Mouse (Mus musculus): Measurements from ENCODE around the gene Smyd1. TPM values are rescaled to one million over a fixed set of nuclear protein-coding genes. Genes with fewer than 3 reads are reported as not detected.
"Not testable (repeated sequence)": the region's sequence is repeated elsewhere in the genome, so short reads cannot be mapped to it uniquely, and the experiment has no call there.

Gene Smyd1
- polyA plus RNA-seq, 1 experiment: not detected

- H3K36me3 ChIP-seq (ENCODE audit: control insufficient read depth): no peaks in the 10 kb centered on the region
- H3K27me3 ChIP-seq (ENCODE audit: control insufficient read depth): no peaks in the 10 kb centered on the region
- no peak for TF ChIP-seq TAL1 (IDR thresholded peaks at IDR 0.05; ENCODE audit: low read length)
- TF ChIP-seq GATA1 (IDR thresholded peaks at IDR 0.05; ENCODE audit: low read length): peak; percentile 19; the same call in 1 of the 2 replicates
- H3K4me1 ChIP-seq (ENCODE audit: control insufficient read depth): peaks cover 32% of the 10 kb centered on the region
- H3K4me3 ChIP-seq (replicated peaks): peak overlapping the region; percentile 99
- no peaks in the 10 kb centered on the region for H3K9me3 ChIP-seq (ENCODE audit: control insufficient read depth, low read length)
These were observed 51.6 kb downstream of the Smyd1 start for GRCm38 (mm10) chr6:71270301-71271056.

- H3K9me3 ChIP-seq (ENCODE audit: control insufficient read depth, low read length); H3K4me3 ChIP-seq (replicated peaks); H3K27me3 ChIP-seq (ENCODE audit: control insufficient read depth); H3K36me3 ChIP-seq (ENCODE audit: control insufficient read depth): not testable (repeated sequence)
- peaks cover 32% of the 10 kb centered on the region for H3K4me1 ChIP-seq (ENCODE audit: control insufficient read depth)
These were observed 52.4 kb downstream of the Smyd1 start for GRCm38 (mm10) chr6:71269686-71270050.

DNA sequence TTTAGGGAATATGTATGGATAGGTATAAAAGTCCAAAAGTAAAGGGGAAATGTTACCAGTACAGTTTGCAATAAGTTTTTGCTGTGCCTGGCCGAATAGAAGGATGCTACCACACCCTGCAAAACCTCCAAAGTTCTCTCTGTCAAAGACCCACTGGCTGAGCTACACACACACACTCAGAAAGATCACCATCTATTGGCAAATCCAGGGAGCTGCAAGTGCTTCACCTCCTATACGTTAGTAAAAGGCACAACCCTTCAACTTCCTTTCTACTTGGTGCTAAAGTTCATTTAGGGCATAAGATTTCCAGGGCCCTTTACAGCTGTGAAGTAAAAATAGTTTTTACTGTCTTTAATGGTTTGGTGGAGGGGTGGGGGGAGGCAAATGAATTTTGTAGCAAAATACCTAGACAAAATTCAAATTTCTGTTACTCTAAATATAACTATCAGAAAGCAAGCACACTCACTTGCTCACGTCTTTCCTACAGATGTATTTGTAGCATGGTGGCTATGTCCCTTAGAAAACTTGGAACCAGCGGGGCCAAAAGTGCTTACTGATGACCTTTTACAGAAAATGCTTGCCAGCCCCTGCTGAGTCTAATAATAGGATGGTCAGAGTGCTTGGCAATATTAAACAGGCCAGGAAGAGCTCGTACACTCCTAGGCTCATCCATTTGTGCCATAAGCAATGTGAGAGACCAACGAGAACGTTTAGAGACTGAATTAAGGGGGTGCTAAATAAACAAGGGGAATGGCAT, 52.9 kb downstream of the Smyd1 start:
- TF ChIP-seq GATA1 (IDR thresholded peaks at IDR 0.05; ENCODE audit: low read length) (no peak), TAL1 (IDR thresholded peaks at IDR 0.05; ENCODE audit: low read length) (no peak)
- Histone ChIP-seq H3K4me1 (ENCODE audit: control insufficient read depth) (peaks cover 30% of the 10 kb centered on the region), H3K36me3 (ENCODE audit: control insufficient read depth) (no peaks in the 10 kb centered on the region), H3K4me3 (replicated peaks) (no peak overlapping the region), H3K9me3 (ENCODE audit: control insufficient read depth, low read length) (no peaks in the 10 kb centered on the region), H3K27me3 (ENCODE audit: control insufficient read depth) (no peaks in the 10 kb centered on the region)

GRCm38 (mm10) chr6:71267603-71268002, 54.4 kb downstream of the Smyd1 start:
- H3K4me1 ChIP-seq (ENCODE audit: control insufficient read depth): peaks cover 24% of the 10 kb centered on the region
- not testable (repeated sequence) for H3K36me3 ChIP-seq (ENCODE audit: control insufficient read depth); H3K27me3 ChIP-seq (ENCODE audit: control insufficient read depth)

DNA sequence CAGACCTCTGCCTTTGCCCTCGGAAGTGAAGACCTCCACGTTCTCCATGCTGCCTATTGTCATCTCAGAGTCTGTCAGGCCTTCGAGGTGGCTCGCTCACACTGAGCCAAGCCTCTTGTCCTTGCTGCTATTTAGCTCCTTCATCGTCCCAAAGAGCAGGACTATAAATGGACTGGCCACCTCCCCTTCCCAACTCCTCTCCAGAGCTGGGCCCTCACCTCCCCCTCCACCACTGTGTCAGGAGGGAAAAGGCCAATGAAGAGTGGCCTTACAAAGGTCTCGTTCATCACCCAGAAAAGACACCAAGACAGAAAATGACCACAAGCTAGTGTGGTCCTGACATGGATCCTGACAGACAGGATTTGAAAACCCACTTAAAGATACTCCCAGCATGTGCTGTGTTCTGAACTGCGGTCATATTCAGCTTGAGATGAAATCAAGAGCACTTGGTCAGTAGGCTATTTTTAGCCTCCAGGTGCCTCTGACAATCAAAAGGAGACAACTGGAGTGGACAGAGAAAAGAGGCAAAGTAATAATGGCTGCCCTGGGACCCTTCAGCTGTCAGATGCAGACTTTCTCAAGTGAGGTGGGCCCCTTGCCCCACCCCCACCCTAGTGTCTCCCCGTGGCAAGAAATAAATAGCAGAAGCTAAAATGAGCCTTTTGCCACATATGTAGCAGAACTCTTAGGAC, 59.7 kb downstream of the Smyd1 start:
- peaks cover 12% of the 10 kb centered on the region for H3K4me1 ChIP-seq (ENCODE audit: control insufficient read depth)
- no peak for TF ChIP-seq GATA1 (IDR thresholded peaks at IDR 0.05; ENCODE audit: low read length)
- TF ChIP-seq TAL1 (IDR thresholded peaks at IDR 0.05; ENCODE audit: low read length): no peak
- H3K27me3 ChIP-seq (ENCODE audit: control insufficient read depth): no peaks in the 10 kb centered on the region
- H3K4me3 ChIP-seq (replicated peaks): no peak overlapping the region
- H3K9me3 ChIP-seq (ENCODE audit: control insufficient read depth, low read length): no peaks in the 10 kb centered on the region
- no peaks in the 10 kb centered on the region for H3K36me3 ChIP-seq (ENCODE audit: control insufficient read depth)

More at GRCm38 (mm10) chr6:71267603-71268002, 54.4 kb downstream of the Smyd1 start:
- H3K4me3 ChIP-seq (replicated peaks); H3K9me3 ChIP-seq (ENCODE audit: control insufficient read depth, low read length): not testable (repeated sequence)

DNA sequence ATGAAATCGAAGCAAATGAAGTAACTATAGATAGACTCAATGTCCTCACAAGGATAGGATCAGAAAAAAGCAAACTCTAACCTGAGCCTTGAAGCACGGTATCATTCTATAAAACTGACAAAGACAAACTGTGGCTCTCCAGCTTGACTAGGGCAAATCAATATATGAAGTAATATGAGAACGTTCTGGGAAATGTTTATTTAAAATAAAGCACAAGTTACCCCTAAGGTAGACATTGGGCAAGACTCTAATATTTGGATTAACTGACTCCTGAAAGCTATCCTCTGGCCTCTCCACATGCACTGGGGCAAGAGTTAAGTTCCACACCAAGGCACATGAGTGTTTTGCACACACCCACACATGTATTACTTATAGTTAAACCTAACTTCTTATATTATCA, 61.0 kb downstream of the Smyd1 start:
- no peak overlapping the region for H3K4me3 ChIP-seq (replicated peaks)
- H3K4me1 ChIP-seq (ENCODE audit: control insufficient read depth): peaks cover 12% of the 10 kb centered on the region
- no peaks in the 10 kb centered on the region for H3K9me3 ChIP-seq (ENCODE audit: control insufficient read depth, low read length)
- no peaks in the 10 kb centered on the region for H3K36me3 ChIP-seq (ENCODE audit: control insufficient read depth)
- no peak for TF ChIP-seq GATA1 (IDR thresholded peaks at IDR 0.05; ENCODE audit: low read length)
- TF ChIP-seq TAL1 (IDR thresholded peaks at IDR 0.05; ENCODE audit: low read length): no peak
- no peaks in the 10 kb centered on the region for H3K27me3 ChIP-seq (ENCODE audit: control insufficient read depth)

- no peak overlapping the region for H3K4me3 ChIP-seq (replicated peaks)
- TF ChIP-seq GATA1 (IDR thresholded peaks at IDR 0.05; ENCODE audit: low read length) (no peak), TAL1 (IDR thresholded peaks at IDR 0.05; ENCODE audit: low read length) (no peak)
These were observed 61.9 kb downstream of the Smyd1 start for GRCm38 (mm10) chr6:71260051-71260640.

GRCm38 (mm10) chr6:71259166-71259565, 62.9 kb downstream of the Smyd1 start:
- TF ChIP-seq TAL1 (IDR thresholded peaks at IDR 0.05; ENCODE audit: low read length) (no peak), GATA1 (IDR thresholded peaks at IDR 0.05; ENCODE audit: low read length) (no peak)
- Histone ChIP-seq H3K4me3 (replicated peaks) (no peak overlapping the region), H3K9me3 (ENCODE audit: control insufficient read depth, low read length) (no peaks in the 10 kb centered on the region), H3K36me3 (ENCODE audit: control insufficient read depth) (no peaks in the 10 kb centered on the region), H3K4me1 (ENCODE audit: control insufficient read depth) (peaks cover 12% of the 10 kb centered on the region), H3K27me3 (ENCODE audit: control insufficient read depth) (no peaks in the 10 kb centered on the region)

More at GRCm38 (mm10) chr6:71260051-71260640, 61.9 kb downstream of the Smyd1 start:
- no peaks in the 10 kb centered on the region for H3K36me3 ChIP-seq (ENCODE audit: control insufficient read depth)
- peaks cover 12% of the 10 kb centered on the region for H3K4me1 ChIP-seq (ENCODE audit: control insufficient read depth)
- no peaks in the 10 kb centered on the region for H3K27me3 ChIP-seq (ENCODE audit: control insufficient read depth)
- no peaks in the 10 kb centered on the region for H3K9me3 ChIP-seq (ENCODE audit: control insufficient read depth, low read length)

- Histone ChIP-seq H3K4me3 (replicated peaks) (no peak overlapping the region), H3K4me1 (ENCODE audit: control insufficient read depth) (peaks cover 12% of the 10 kb centered on the region), H3K9me3 (ENCODE audit: control insufficient read depth, low read length) (no peaks in the 10 kb centered on the region), H3K36me3 (ENCODE audit: control insufficient read depth) (no peaks in the 10 kb centered on the region), H3K27me3 (ENCODE audit: control insufficient read depth) (no peaks in the 10 kb centered on the region)
- no peak for TF ChIP-seq TAL1 (IDR thresholded peaks at IDR 0.05; ENCODE audit: low read length)
- no peak for TF ChIP-seq GATA1 (IDR thresholded peaks at IDR 0.05; ENCODE audit: low read length)
These were observed 63.5 kb downstream of the Smyd1 start for GRCm38 (mm10) chr6:71258562-71258961.
